Mouse (Mus musculus): ENCODE measurements at regions not wholly inside any gene's neighbourhood (a gene's known extent, or its start where the extent isn't known, plus 50 kb on each side); places are given as distances from the start of the nearest gene placed in this dataset.

DNA sequence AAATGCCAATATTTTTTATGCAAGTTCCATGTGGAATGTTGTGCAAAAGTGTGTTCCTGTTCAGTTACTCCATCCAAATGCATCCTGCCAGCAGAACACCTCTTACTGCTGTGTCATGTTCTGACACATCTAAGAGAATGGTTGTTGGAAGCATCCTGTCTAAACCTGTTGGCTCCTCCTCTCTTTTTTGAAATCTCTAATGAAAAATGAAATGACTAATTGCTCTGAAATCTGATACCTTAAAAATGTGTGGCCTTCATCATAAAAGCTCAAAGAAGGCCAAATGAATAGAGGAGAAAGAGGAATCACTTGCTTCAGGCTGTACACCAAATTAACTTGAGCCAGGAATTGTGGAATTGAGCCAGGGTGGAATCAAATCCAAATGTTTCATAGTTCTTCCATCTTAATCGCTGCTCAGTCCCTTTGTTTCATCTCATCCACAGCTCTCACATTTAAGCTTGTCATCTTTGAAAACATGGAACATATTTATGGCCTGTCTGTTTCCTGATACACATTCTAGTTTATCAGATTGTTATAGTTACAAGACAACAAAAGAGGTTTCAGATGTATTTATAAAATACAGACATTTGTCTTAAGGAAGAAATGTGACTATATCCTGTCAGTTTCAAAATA is 555.0 kb upstream of the Gm9747 start:
- ATAC-seq (ENCODE audit: insufficient read depth, low FRiP score), result no peak
- Histone ChIP-seq H3K27ac (ENCODE audit: low read length) (no peak overlapping the region), H3K36me3 (ENCODE audit: control insufficient read depth, insufficient read depth, low read length) (no peaks in the 10 kb centered on the region), H3K9ac (ENCODE audit: low read length) (no peak overlapping the region), H3K9me3 (replicated peaks; ENCODE audit: control insufficient read depth, low read length) (no peaks in the 10 kb centered on the region), H3K4me1 (ENCODE audit: control insufficient read depth, insufficient read depth, low read length) (no peaks in the 10 kb centered on the region), H3K27me3 (ENCODE audit: control insufficient read depth, insufficient read depth, low read length) (no peaks in the 10 kb centered on the region), H3K4me2 (ENCODE audit: low read depth, low read length) (no peak overlapping the region), H3K4me3 (replicated peaks; ENCODE audit: low read length) (no peak overlapping the region)
- WGBS, result 34% methylated on average over 1 of the region's 1 CpGs

DNA sequence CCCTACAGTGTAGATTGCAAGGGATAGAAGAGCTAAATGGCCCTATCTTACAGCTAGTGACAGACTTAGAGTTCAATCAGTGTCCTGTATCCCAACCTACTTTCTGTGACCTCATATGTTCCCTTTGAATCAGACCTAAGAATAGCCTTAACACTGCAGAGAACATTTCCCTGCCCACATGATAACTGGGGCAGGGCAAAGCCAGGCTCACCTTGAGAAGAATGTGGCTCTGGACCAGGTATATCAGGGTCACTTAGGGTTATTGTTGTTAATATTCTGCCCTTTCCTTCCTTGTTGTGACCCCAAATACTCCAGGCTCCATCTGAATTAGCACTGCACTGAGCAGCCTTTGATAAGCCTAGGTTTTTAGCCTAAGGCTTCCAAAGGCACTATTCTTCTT is 536.8 kb upstream of the Gm9747 start:
- no peak for ATAC-seq (ENCODE audit: insufficient read depth, low FRiP score)
- H3K4me2 ChIP-seq (ENCODE audit: low read depth, low read length), result no peak overlapping the region
- no peak overlapping the region for H3K4me3 ChIP-seq (replicated peaks; ENCODE audit: low read length)
- no peak overlapping the region for H3K27ac ChIP-seq (ENCODE audit: low read length)
- no peak overlapping the region for H3K9ac ChIP-seq (ENCODE audit: low read length)
- H3K36me3 ChIP-seq (ENCODE audit: control insufficient read depth, insufficient read depth, low read length), result no peaks in the 10 kb centered on the region
- H3K9me3 ChIP-seq (replicated peaks; ENCODE audit: control insufficient read depth, low read length), result no peaks in the 10 kb centered on the region
- no peaks in the 10 kb centered on the region for H3K27me3 ChIP-seq (ENCODE audit: control insufficient read depth, insufficient read depth, low read length)
- H3K4me1 ChIP-seq (ENCODE audit: control insufficient read depth, insufficient read depth, low read length), result no peaks in the 10 kb centered on the region

DNA sequence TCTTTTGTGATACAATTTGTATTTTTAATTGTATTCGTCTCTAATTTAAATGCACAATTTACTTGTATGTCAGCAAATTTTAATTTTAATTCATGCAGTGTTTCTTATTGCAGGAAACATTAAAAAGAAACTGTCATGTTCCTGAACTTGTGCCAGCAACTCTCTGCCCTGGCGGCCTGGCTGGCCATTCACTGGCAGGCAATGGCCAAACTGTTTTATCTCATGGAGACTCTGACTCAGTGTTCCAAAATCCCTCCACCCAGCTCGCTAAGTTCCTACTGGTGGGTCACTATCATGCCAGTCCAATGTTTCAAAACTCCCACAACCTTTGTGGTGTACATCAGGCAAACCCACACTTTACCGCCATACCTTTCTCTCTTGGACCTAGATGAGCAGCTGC is 523.7 kb upstream of the Gm9747 start:
- Histone ChIP-seq H3K4me1 (ENCODE audit: control insufficient read depth, insufficient read depth, low read length) (no peaks in the 10 kb centered on the region), H3K36me3 (ENCODE audit: control insufficient read depth, insufficient read depth, low read length) (no peaks in the 10 kb centered on the region), H3K9ac (ENCODE audit: low read length) (no peak overlapping the region), H3K27me3 (ENCODE audit: control insufficient read depth, insufficient read depth, low read length) (no peaks in the 10 kb centered on the region), H3K27ac (ENCODE audit: low read length) (no peak overlapping the region), H3K4me3 (replicated peaks; ENCODE audit: low read length) (no peak overlapping the region), H3K9me3 (replicated peaks; ENCODE audit: control insufficient read depth, low read length) (no peaks in the 10 kb centered on the region), H3K4me2 (ENCODE audit: low read depth, low read length) (no peak overlapping the region)
- no peak for ATAC-seq (ENCODE audit: insufficient read depth, low FRiP score)
- 87% methylated on average over 4 of the region's 4 CpGs for WGBS

DNA sequence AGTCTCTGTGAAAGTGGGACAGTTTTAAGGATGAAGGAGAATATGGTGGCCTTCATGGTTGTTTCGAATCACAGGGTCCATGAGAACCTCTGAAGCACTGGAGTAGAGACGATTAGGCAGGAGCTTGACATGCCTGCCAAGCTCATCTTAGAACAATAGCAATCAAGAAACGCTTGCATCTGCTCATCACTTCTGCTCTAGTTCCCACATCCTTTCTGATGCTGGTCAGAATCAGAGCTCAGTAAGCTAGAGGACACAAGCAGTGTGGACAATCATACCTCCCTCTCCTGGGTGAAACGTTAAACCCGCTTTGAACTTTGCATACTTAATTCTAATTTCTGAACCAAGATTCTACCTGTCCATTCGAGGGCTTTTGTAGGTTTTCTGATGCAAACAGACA is 515.8 kb upstream of the Gm9747 start:
- no peak overlapping the region for H3K27ac ChIP-seq (ENCODE audit: low read length)
- H3K36me3 ChIP-seq (ENCODE audit: control insufficient read depth, insufficient read depth, low read length), result no peaks in the 10 kb centered on the region
- H3K4me1 ChIP-seq (ENCODE audit: control insufficient read depth, insufficient read depth, low read length), result no peaks in the 10 kb centered on the region
- no peaks in the 10 kb centered on the region for H3K9me3 ChIP-seq (replicated peaks; ENCODE audit: control insufficient read depth, low read length)
- no peak overlapping the region for H3K9ac ChIP-seq (ENCODE audit: low read length)
- H3K27me3 ChIP-seq (ENCODE audit: control insufficient read depth, insufficient read depth, low read length), result no peaks in the 10 kb centered on the region
- no peak overlapping the region for H3K4me3 ChIP-seq (replicated peaks; ENCODE audit: low read length)
- no peak for ATAC-seq (ENCODE audit: insufficient read depth, low FRiP score)
- 84% methylated on average over 6 of the region's 6 CpGs for WGBS
- H3K4me2 ChIP-seq (ENCODE audit: low read depth, low read length), result no peak overlapping the region

DNA sequence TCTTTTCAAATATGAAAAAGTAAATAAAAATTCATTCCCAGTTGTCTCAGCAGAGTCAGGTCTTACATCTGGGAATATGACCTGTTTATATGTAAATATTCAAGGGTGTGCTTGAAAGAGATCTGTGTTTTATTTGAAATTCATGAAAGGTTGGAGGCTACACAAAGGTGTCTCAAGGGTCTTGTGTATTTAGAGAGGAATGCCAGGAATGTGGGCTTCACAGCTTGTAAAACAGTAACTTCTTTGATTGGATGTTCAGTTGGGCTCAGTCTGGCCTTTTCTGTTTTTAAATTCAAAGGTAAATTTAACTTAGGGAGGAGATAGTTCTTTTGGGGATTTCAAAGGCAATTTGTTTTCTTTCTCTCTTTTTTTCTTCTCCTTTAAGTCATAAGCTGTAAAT is 514.7 kb upstream of the Gm9747 start:
- Histone ChIP-seq H3K4me2 (ENCODE audit: low read depth, low read length) (no peak overlapping the region), H3K9me3 (replicated peaks; ENCODE audit: control insufficient read depth, low read length) (no peaks in the 10 kb centered on the region), H3K4me1 (ENCODE audit: control insufficient read depth, insufficient read depth, low read length) (no peaks in the 10 kb centered on the region), H3K36me3 (ENCODE audit: control insufficient read depth, insufficient read depth, low read length) (no peaks in the 10 kb centered on the region), H3K27ac (ENCODE audit: low read length) (no peak overlapping the region), H3K9ac (ENCODE audit: low read length) (no peak overlapping the region), H3K4me3 (replicated peaks; ENCODE audit: low read length) (no peak overlapping the region), H3K27me3 (ENCODE audit: control insufficient read depth, insufficient read depth, low read length) (no peaks in the 10 kb centered on the region)
- no peak for ATAC-seq (ENCODE audit: insufficient read depth, low FRiP score)

DNA sequence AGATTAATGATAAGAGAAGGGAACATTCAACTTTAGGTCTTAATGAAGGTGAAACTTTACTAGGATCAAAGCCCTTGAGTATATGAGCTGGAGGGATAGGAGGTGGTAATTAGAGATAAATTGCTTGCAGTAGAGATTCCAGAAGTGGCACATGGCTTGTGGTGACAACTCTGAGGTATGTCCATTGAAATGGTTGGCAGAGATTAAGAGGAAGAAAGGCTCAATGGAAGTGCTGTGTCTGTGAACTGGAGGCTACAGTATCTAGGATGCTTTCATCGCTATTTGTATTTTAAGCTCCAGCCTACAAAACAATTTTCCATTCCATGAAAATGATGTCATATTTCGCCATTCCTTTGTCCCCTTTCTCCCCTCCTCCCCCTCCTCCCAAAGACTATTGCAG is 508.1 kb upstream of the Gm9747 start:
- Histone ChIP-seq H3K4me1 (ENCODE audit: control insufficient read depth, insufficient read depth, low read length) (no peaks in the 10 kb centered on the region), H3K4me2 (ENCODE audit: low read depth, low read length) (no peak overlapping the region), H3K9ac (ENCODE audit: low read length) (no peak overlapping the region), H3K27me3 (ENCODE audit: control insufficient read depth, insufficient read depth, low read length) (no peaks in the 10 kb centered on the region), H3K4me3 (replicated peaks; ENCODE audit: low read length) (no peak overlapping the region), H3K27ac (ENCODE audit: low read length) (no peak overlapping the region), H3K9me3 (replicated peaks; ENCODE audit: control insufficient read depth, low read length) (no peaks in the 10 kb centered on the region), H3K36me3 (ENCODE audit: control insufficient read depth, insufficient read depth, low read length) (no peaks in the 10 kb centered on the region)
- 91% methylated on average over 2 of the region's 2 CpGs for WGBS
- ATAC-seq (ENCODE audit: insufficient read depth, low FRiP score), result no peak

DNA sequence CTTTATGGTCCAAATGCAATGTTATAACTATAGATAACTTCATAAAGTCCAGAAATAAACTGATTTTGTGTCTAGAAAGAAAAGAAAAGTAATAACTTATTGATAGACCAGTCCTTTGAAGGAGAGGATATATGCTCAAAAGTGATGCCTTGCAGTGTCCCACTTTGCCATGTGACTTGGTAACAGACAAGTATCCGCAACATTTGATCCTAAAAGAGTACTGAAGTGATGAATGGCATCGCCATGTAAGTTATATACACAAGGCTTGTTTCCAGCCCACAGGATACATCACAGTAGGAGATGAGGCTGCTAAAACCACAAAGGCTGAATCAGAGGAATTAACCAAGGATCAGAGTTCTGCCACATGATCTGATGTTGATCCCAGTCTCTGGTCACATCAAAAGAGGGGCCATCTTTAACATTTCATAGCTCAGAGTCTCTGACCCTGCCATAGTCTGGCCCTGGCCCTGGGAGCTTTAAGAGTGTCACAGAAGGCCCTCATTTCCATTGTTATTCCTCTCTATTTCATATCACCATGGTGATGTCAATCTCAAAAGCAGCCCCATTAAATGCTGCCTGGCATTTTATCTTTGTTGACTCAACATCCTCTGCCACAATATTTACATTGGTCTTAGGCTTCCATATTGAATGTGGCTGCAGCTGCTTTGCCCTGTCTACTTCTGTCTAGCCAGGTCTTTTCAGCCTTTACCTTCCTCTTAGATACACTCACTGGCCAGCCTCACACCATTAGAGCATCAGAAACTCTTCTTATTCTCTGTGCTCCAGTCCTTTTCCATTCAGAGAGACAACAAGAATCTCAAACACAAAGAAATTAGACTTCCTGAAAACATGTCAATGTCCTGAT is 506.4 kb upstream of the Gm9747 start:
- H3K4me2 ChIP-seq (ENCODE audit: low read depth, low read length), result no peak overlapping the region
- no peaks in the 10 kb centered on the region for H3K4me1 ChIP-seq (ENCODE audit: control insufficient read depth, insufficient read depth, low read length)
- H3K36me3 ChIP-seq (ENCODE audit: control insufficient read depth, insufficient read depth, low read length), result no peaks in the 10 kb centered on the region
- H3K4me3 ChIP-seq (replicated peaks; ENCODE audit: low read length), result no peak overlapping the region
- H3K27me3 ChIP-seq (ENCODE audit: control insufficient read depth, insufficient read depth, low read length), result no peaks in the 10 kb centered on the region
- no peak overlapping the region for H3K9ac ChIP-seq (ENCODE audit: low read length)
- no peak overlapping the region for H3K27ac ChIP-seq (ENCODE audit: low read length)
- 92% methylated on average over 2 of the region's 2 CpGs for WGBS
- H3K9me3 ChIP-seq (replicated peaks; ENCODE audit: control insufficient read depth, low read length), result no peaks in the 10 kb centered on the region
- ATAC-seq (ENCODE audit: insufficient read depth, low FRiP score), result no peak

DNA sequence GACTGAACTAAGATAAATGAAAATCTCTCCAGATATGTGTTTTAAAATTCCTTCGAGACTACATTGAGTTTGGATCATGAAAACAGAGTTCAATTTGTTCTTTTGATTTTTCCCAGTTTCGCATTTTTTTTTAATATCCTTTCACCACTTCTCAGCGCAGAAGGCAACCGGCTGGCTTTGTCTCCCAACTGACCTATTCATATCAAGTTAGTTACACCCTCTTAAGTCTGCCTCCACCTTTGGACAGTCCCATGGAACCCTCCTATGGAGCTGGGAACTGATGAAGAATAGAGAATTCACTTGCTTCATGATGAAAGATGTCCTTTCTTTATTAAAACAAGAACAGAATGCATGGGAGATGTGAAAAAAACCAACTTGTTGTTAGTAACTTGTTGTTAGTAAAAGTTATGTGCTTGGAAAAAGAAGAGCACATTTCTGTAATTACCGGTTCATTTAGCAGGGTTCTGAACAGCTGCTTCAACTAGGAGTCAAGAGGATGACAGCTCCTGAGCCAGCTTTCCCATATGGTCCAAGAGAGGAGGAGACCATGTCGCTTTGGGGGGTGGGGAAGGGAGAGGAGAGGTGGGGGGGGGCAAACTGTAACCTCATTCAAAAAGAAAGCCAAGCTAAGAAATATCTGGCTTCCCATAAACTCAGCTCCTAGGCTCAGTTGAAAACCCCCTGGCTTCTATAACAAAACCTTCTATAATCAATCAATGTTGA is 495.6 kb upstream of the Gm9747 start:
- no peaks in the 10 kb centered on the region for H3K9me3 ChIP-seq (replicated peaks; ENCODE audit: control insufficient read depth, low read length)
- no peak overlapping the region for H3K4me3 ChIP-seq (replicated peaks; ENCODE audit: low read length)
- H3K9ac ChIP-seq (ENCODE audit: low read length), result no peak overlapping the region
- no peaks in the 10 kb centered on the region for H3K27me3 ChIP-seq (ENCODE audit: control insufficient read depth, insufficient read depth, low read length)
- no peaks in the 10 kb centered on the region for H3K4me1 ChIP-seq (ENCODE audit: control insufficient read depth, insufficient read depth, low read length)
- WGBS, result 71% methylated on average over 6 of the region's 6 CpGs
- H3K27ac ChIP-seq (ENCODE audit: low read length), result no peak overlapping the region
- no peak overlapping the region for H3K4me2 ChIP-seq (ENCODE audit: low read depth, low read length)
- H3K36me3 ChIP-seq (ENCODE audit: control insufficient read depth, insufficient read depth, low read length), result no peaks in the 10 kb centered on the region
- no peak for ATAC-seq (ENCODE audit: insufficient read depth, low FRiP score)

DNA sequence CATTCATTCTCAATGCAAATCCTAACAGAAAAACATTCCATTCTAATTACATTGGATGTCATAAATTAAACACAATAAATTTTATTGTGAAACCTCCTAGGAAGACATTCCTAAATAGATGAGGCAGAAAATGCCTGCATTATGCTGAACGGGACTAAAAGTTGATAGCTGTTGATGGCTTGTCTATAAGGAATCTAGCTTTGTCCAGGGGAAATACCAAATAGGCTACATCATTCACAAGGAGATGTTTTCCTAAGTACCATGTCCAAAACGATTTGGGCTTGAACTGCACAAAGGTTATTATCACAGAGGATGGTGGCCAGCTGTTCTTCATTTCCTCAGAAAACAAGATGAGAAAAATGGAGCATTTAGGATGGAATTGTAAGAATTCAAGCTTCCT is 494.5 kb upstream of the Gm9747 start:
- Histone ChIP-seq H3K36me3 (ENCODE audit: control insufficient read depth, insufficient read depth, low read length) (no peaks in the 10 kb centered on the region), H3K9ac (ENCODE audit: low read length) (no peak overlapping the region), H3K4me3 (replicated peaks; ENCODE audit: low read length) (no peak overlapping the region), H3K9me3 (replicated peaks; ENCODE audit: control insufficient read depth, low read length) (no peaks in the 10 kb centered on the region), H3K27me3 (ENCODE audit: control insufficient read depth, insufficient read depth, low read length) (no peaks in the 10 kb centered on the region), H3K27ac (ENCODE audit: low read length) (no peak overlapping the region), H3K4me1 (ENCODE audit: control insufficient read depth, insufficient read depth, low read length) (no peaks in the 10 kb centered on the region), H3K4me2 (ENCODE audit: low read depth, low read length) (no peak overlapping the region)
- no peak for ATAC-seq (ENCODE audit: insufficient read depth, low FRiP score)
- 28% methylated on average over 2 of the region's 2 CpGs for WGBS

Measured in stomach, embryonic 16.5 days (tissue).